Mouse (Mus musculus) granulocyte monocyte progenitor cell, adult 5-6 weeks (primary cell): ENCODE results near the gene Aldh4a1. TPM values are rescaled to one million over a fixed set of nuclear protein-coding genes. Genes with fewer than 3 reads are reported as not detected.

Experiments
- ATAC-seq: replicated peaks from 2 replicates; pipeline ENCODE4 v1.8.0; 2016; ENCODE audit warnings: mild to moderate bottlenecking, moderate TSS enrichment, inconsistent platforms; ENCODE audit not compliant: poor library complexity, severe bottlenecking
- total RNA-seq, 2 experiments: library from RNA; stranded (forward) in 1 of 2; stranded (reverse) in 1 of 2; fragments of 200-712, 200-1000 nt in 1 of 2; fragments of >200 nt in 1 of 2; fragmentation: Nextera tagmentation in 1 of 2; gene quantifications; 2 replicates each; pipeline ENCODE4 v1.2.3; 2014 to 2017

The Aldh4a1 gene
- total RNA-seq, 2 experiments from 2014 or later: 20.1 to 30.9 TPM

DNA sequence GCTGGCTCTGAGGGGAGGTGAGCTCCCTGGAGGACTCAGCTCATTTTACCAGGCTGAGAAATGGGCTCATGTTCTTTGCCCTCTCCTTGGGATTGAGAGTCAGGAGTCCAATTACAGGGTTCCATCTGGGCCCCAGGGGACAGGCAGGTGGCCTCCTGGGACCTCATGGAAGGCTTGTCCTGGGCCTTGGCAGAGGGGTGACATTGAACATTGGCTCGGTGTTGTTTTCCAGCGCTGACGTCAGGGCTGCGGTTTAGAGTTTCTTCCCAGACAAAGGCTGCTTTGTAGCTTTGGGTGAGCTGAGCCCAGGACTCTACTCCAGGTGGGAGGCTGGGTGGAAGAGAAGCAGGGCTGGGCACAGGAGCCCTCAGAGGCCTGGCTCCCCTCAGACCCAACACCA, 34.9 kb upstream of the Aldh4a1 start:
- no peak for ATAC-seq

DNA sequence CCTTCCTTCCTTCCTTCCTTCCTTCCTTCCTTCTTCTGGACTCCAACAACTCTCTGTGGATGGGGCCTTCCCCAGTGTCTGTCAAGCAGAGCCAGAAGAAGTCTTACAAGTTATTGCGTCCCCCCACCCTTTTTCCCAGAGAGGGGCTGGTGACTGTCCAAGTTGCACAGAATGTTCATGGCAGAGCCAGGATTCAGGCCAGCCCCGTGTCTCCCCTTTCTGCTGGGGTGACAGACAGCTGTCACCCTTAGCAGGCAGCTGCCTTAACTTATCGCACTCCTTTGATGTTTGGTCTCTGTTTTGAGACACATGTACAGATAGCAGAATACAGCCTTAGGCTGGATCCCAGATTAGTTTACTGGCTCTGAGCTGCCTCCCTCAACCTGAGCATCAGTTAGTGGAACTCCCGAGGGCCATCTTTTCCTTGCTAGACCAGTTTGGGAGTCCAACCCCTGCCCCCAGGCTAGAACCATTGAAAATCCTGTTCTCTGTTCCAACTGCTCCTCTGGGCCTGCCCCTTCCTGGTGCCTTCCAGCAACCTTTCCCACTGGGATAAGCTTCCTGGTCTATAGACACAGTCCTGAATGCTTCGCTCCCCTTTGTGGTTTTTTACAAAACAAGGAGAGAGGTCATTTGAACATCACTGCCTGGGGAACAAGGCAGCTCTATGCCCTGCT, 33.2 kb upstream of the Aldh4a1 start:
- ATAC-seq: no peak

DNA sequence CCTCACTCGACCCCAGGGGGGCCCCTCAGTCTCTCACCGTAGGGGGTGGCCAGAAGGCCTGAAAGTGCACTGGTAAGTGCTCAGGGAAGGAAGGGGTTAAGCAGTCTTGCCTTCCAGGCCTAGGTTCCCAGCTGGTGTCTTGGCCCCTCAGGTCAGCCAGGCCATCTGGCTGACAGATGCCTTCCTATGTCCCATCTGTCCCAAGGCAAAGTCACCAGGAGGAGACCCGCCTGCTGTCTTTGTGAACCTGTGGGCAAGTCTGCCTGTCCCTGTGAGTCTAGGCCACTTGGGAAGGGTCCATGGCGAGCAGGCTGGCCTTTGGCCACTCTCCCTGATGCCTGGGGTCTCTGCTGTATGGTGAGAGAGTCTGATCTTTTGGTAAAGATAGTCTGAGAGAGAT, 32.2 kb upstream of the Aldh4a1 start:
- ATAC-seq: no peak

DNA sequence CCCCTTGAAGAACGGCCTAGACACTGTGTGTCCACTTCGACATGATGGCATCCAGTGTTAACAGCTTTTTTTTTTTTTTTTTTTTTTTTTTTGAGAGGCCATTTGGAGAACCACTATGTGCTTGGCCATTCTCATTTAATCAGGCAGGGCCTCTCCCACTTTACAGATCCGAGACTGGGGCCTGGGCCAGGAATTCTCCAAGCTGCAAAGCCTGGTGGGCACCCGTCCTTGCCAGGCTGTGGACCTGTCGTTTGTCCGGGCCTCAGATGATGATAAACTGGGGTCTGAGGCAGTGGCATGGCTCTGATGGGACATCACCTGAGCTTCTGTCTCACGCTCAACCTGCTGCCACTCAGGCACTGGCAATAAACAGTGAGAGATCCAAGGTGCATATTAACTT, 29.8 kb upstream of the Aldh4a1 start:
- no peak for ATAC-seq

DNA sequence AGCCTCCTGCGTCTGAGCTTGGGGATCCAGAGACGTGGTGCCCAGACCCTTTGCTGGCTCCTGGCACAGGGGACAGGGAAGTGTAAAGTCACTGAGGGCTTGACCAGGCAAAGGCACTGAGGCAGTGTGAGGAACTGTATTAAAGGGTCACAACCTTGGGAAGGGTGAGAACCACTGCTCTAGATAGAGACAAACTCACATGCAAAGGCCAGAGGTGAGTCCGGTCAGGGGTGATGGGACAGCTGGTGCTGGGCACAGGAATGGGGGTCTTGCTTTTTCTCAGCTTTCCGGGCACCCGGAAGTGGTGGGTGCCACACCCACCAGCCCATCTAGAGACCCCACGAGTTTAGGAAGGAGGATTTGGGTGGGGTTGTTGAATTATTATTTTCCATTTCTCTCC, 29.3 kb upstream of the Aldh4a1 start:
- ATAC-seq: no peak

DNA sequence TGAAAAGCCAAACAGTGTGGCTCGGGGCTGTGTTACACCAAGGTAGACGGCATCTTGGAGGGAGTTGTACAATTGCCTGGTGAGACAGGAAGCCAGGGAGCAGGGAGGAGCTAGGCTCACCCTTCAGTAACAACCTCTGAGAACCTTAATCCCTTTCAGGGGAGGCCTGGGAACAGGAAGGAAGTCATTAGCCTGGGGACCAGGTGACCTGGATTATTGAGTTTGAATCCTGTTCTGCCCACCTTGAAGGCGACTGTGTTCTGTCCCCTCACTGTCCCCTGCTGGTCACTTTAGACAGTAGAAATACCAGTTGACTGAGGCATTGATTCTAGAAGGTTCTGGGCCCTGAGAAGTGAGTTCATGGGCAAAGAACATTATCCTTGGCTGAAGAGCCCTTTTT, 28.6 kb upstream of the Aldh4a1 start:
- ATAC-seq: no peak

DNA sequence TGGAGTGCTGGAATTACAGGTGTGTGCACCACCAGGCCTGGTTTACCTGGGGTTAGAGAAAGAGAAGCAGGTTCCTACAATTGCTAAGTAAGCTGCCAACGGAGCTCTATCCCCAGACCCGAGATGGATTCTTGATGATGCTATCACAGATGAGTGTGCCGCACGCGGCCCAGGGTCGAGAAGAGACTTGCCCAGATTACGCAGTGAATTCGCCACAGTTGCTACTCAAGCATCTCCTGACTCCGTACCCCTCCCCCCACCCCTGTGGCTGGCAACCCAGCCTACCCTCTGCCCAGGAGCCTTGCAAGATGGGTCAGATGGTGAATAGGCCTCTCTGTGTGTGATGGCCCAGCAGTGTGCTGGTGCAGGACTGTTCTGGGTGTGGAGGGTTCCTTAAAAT, 26.0 kb upstream of the Aldh4a1 start:
- ATAC-seq: no peak

DNA sequence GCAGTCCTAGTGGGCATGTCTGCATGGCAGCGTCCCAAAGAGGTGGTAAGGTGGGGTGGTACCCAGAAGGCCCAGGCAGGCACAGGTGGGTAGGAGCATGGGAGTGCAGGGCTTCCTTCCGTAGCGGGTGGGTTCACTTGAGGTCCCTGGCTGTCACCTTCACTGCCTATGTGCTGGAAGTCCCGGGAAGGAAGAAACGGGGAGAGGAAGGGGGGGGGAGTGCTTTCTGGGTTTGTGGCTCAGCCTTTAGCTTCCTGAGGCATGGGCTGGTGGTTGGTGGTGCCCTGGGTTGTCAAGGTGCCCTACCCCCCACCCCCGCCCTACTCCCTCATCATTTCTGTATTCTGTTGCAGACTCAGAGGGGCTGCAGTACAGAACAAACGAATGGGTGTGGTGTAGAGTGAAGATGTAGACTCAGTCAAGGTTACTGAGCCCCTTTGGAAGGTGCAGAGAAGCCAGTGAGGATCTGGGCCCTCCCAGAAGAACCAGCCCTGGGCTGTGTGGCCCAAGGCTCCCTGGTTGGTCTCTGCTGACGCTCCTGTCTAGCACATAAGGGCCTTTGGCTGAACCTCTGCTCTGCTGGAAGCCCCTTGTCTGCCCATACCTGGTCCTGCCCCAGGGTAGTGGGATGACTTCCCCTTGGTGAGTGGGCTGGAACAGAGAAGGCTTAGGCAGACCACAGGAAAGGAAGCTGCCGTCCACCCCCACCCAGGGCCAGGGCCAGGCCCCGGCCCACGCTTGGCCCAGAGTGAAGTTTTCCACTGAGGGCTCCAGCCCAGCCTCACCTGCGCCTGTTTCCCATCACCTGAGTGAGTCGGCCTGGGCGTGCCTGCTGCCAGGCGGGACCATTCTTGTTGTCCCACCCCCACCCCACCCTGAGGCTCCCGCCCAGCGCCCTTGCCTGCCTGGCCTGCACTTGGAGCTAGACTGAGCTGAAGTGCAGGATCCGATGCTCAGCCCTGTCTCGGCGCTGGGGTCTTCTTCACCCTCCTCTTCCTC, 25.1 kb upstream of the Aldh4a1 start:
- ATAC-seq: no peak; the same call in 1 of the 2 replicates

DNA sequence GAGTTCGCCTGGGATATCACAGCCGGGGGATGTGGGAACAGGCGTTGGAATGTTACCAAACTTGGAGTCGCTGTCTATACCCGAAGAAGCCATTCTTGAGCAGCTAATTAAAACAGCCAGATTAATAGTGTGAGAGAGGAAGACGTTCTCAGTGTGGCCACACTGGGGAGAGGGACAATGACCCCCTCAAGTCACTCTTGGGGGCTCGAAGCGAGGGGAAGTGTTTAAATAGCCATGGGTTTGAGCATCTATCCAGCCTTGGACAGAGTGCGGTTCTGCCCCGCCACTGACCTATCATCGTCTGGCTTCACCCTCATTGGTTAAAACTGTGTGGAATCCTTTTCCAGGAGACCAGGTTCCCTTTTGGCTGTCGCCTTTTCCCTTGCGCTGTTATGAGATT, 24.3 kb upstream of the Aldh4a1 start:
- ATAC-seq: no peak

DNA sequence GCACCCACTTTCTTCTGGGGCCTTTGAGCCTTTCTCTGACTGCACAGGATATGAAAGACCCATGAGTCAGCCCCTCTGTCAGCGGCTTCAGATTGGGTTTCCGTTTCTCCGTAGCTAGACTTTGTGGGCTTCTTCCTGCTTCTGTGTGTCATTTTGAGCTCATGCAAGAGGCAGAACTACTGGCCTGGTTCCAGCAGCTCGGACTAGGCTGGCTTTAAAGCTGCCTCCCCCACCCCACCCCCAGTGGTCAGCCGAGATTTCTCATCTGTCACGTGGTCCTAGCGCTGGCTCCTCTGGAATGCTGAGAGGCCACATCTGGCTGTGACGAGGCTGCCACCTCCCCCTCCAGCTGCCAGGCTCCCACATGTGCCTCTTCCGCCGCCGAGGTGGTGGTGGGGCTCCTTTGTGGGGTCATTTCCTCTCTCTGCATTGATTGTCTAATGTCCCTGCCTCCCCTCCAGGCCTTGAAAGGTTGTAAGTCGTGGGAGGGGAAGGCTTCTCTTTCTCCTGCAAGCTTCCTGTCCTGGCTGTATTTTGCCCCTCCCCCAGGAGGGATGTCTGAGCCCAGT, 23.6 kb upstream of the Aldh4a1 start:
- ATAC-seq: peak; percentile 58

DNA sequence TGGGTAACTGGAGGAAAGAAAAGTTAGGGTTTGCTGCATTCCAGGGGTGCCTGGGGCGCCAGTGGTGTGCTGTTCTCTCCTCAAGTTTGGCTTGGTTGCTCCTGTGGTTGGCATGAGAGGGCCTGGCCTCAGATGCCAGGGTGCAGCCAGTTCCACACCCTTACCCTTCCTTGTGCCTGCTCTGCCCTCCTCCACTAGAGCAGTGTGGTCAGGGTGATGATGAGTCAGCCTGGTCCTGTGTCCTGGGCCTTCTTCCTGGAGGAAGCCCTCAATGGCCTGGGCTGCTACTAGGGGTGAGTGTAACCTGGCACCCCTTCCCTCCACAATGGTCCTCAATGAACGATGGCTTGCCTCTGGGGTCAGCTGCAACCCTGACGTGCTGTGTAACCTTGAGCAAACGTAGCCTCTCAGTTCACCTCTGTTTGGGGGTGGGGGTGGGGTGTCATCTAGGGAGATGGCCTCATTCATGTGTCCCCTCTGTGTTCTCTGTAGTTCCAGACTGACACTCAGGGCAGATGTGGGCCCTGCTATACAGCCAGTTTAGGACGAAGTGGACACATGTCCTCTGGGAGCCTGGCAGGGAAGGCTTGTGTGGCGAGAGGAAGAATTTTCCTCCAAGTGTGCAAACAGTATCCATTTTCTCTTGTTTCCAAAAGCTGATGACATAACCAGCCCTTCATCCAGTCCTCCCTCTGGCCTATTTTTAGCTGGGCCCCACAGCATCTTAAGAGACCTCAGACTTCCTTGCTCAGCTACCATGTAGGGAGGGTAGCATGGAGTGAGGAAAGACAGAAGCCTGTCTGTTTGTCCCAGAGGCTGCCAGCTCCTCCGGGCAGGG, 20.9 kb upstream of the Aldh4a1 start:
- 0 out of 2 replicates have a peak, but pooled peaks have one; percentile 18 for ATAC-seq

DNA sequence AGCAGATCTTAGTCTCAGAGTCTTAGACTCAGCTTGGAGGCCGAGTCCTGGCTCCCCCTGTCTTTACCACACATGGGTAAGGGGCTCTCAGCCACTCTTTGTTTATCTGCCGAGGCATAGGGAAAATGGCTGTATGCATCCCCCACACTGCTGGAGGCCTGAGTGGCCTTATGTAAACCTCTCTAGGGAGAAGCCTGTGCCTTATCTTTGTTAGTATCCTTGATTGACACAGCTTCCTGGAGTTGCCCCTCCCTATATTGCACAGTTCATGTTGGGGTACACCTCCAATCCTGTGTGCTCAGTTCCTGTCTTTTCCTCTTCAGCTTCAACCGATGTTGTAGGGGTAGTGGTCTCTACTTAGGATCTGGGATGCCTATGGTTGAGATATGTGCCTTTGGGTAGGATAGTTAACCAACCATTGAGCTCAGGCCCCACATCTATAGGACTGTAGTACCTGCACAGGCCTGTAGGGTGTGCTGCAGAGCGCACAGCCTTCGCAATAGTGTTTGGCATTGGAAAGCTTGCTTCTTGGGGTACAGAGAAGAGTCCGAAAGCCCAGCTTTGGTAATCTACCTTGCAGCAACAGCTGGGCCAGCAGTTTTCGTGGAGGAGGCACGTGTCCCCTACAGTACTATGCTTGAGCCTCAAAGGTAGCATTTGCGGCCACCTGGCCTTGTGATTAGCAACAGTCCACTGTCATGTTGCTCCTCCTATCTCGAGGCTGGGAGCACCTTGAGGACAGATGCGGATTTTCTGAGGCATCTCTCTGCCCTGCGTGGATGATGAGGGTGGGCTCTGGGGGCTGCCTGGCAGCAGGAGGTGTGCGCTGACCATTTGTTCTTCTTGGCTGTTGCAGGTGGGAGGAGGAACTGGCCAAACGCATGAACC, 20.1 kb upstream of the Aldh4a1 start, which contains the start of gene Gm21969:
Gm21969 (plus strand) TSS at position 830 of the 888 bp plus-strand sequence.
- peak; percentile 66 for ATAC-seq

DNA sequence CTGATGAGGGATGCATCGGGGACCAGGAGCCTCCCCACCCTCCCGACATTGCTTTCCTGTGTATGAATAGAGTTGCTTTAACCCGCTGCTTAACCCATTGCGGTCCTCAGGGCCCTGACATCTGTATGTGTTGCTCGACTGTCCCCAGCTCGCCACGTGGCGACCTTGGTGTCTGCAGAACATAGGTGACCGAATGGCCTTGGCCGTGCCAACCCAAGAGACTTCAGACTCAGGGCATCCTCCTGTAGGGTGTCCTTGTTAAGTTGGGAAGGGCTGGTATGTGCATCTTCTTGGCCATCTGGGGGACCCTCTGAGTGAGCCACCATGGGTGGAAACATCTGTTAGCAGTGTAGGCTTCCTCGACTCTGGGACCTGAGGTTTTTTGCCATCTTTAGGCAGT, 17.4 kb upstream of the Aldh4a1 start:
- ATAC-seq: no peak

DNA sequence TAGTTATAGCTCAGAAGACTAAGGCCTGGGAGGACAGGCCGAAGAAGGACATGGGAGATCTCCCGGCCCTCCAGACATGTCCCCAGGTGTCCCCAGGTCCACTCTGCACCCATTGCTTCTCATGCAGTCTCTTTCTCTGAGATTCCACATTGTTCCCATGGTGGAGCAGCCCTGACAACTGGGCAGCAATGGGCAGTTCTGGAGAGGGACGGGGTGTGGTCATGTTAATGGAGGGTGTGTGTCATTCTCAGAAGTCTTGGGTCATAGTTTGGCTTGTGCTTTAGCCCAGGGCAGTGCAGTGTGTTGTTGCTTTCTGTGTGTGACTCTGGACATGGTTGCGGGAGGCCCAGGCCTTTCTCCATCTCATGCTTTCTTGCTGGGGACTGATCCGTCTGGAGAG, 15.9 kb upstream of the Aldh4a1 start:
- ATAC-seq: no peak

DNA sequence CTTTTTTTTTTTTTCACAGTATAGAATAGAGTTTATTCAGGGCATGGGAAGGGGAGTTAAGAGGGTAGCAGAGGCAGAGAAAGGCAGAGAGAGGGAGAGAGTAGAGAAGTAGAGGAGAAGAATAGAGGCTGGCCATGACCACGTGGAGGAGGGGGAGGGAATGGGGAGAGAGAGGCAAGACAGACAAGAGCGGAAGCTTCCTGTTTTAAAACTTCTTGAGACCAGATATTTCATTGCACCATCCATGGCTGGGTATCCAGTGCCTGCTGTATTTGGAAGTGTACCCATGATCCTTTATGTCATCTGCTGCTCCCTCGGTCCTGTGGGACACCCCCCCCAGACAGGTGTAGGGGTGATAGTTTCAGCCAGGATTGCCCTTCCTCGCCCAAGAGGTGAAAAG, 13.7 kb upstream of the Aldh4a1 start:
- peak; percentile 73 for ATAC-seq

DNA sequence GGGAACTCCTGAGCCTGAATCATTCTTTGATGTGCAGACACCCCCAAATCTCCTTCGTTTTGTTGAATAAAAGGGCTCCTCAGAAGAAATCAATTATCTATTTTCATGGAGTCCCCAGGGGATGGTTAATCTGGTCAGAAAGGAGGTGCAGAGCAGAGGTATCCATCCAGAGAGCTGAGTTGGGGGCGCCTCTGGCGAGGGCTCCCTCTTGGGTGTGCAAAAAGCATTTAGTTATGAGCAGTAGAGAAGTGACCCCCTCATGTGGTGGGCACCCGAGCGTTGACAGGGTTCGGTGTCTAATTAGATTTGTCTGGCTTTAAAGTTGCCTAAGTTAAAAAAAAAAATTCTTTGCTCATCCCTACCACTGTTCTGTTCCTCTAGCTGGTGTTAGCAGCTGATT, 11.7 kb upstream of the Aldh4a1 start:
- no peak for ATAC-seq

DNA sequence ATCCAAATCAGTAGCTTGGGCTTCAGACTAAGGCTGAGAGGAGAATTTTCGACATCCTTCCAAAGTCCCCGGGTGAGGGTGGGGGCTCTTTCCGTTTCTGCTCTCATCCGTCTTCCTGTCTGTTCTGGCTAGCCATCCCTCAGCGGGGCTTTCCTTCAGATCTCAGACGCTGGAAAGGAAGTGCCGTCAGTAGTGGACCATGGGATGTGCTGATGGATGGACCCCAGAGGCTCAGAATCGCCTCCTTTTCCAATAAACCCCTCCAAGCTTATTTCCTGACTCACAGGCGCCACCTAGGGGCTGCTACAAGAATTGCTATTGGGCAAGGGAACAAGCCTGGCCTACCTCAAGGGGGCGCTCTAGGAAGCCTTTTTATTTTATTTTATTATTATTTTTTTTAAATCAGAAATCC, 11.1 kb upstream of the Aldh4a1 start:
- peak; percentile 60 for ATAC-seq

DNA sequence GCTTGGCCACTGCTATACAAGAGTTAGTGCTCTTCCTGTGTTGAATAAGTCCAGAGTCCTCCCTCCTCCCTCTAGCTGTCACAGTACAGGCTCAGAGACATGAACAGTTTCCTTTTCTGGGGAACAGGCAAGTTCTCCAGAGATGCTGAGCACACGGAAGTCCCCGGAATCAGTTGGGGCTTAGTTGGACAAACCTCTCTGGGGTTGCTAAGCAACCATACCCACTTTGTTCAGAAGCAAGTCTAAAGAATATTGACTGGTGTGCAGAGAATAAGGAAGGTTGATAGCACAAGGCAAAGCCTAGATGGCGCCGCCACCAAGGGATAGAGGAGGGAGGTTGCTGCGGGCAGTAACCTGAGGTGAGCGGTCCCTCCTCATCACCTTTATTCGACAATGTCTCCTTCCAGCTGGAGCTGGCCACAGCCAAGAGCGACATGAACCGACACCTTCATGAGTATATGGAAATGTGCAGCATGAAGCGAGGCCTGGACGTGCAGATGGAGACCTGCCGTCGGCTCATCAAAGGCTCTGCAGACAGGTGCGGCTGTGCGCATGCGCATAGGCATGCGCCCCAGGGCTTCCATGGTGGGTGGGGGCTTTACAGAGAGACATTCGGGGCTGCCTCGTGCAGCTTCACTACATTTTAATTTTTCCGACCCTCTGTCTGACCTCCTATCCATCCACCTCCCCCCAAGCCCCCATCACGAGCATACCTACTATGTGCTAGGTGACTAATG, 8.0 kb upstream of the Aldh4a1 start:
- ATAC-seq: no peak
